Mouse (Mus musculus): ENCODE results near the gene Gabrb3. TPM values are rescaled to one million over a fixed set of nuclear protein-coding genes. Genes with fewer than 3 reads are reported as not detected.

Gabrb3 gene
- total RNA-seq (2022): under 1 TPM; 0.37 to 0.75 (median 0.43) TPM

GRCm38 (mm10) chr7:57419392-57419791, at the start of gene Gabrb3:
TSS of gene Gabrb3 (plus strand) at chr7:57419692.
- DNase-seq (ENCODE audit: low spot score): no peak

GRCm38 (mm10) chr7:57384112-57384511, 35.4 kb upstream of the Gabrb3 start:
- no peak for DNase-seq (ENCODE audit: low spot score)

DNA sequence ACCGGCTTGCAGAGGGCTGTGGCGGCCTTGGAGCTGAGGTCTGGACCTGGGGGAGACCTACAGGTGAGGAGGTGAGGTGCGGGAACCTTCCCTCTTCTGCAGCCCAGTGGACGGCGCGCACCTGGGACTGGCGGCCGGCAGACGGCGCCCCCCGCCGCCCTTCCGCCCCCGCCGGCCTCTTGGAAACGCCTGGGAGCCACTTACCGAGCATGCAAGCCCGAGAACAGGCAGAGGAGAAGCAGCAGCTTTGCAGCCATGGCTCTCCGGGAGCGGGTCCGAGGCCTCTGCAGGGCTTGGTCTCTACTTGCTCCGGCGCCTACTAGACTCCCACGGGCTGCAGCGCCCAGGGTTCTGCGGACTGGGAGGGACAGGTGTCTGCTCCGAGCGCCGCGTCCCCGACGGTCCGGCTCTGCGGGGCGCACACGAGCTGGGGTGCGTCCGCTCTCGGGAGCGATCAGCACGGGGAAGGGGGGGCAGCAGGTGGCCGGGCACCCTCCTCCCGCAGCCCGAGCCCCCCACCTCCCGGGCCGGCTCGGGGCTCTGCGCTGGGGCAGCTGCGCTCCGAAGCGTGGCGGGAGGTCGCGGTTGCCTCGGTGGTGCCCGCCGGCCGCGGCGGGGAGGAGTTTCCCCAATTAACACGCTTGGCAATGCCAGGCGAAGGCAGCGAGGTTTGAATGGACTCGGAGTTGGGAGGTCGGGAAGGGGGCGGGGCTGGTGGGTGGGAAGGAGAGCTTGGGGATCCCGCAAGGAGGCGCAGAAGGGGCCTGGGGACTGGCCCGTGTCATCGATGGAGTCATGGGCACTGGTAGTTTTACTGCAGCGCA, 32.8 kb upstream of the Gabrb3 start, which contains the start of gene Gabrg3:
TSS of gene Gabrg3 (minus strand) at position 672 of the 824 bp plus-strand sequence.
- DNase-seq (ENCODE audit: low spot score): no peak

GRCm38 (mm10) chr7:57387341-57387654, 32.2 kb upstream of the Gabrb3 start:
- DNase-seq (ENCODE audit: low spot score): no peak

GRCm38 (mm10) chr7:57390046-57390445, 29.4 kb upstream of the Gabrb3 start:
- DNase-seq (ENCODE audit: low spot score): no peak

- DNase-seq (ENCODE audit: low spot score): peak; percentile 6
These were observed 25.9 kb upstream of the Gabrb3 start for GRCm38 (mm10) chr7:57393551-57393950.

DNA sequence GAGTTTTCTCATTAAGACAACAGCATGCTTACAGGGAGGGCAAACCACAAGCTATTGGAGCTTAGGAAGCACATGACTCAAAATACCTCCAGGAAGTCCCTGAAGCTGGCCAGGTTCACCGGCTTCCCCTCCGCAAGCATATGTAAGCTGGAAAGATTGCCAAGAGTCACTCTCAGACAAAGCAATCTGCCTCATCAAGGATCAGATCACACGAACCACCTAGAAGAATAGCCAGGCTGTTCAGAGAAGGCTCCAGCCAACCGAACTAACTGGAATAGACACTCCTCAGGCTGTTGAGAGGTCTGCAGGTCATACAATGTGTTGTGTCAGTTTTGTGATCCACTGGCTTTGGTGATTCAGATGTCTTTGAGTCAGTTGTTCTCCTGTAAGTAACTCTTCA, 8.3 kb upstream of the Gabrb3 start:
- no peak for DNase-seq (ENCODE audit: low spot score)

DNA sequence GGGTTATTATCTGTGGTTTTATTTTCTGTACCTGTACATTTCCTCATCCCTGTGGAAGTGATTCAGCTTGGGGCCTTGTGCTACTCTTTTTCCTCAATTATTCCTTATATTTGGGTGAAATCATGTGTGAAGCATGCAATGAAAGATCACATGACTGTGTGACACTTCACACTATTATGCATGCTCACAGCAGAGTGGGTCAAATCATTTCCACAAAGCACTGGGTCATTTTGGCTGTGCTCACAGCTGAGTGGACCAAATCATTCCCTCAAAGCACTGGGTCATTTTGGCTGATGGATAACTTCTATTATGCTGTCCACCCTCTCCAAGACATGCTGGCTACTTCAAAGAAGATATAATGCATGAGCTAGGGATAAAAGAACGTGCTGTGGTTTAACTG, 6.6 kb upstream of the Gabrb3 start:
- DNase-seq (ENCODE audit: low spot score): no peak

DNA sequence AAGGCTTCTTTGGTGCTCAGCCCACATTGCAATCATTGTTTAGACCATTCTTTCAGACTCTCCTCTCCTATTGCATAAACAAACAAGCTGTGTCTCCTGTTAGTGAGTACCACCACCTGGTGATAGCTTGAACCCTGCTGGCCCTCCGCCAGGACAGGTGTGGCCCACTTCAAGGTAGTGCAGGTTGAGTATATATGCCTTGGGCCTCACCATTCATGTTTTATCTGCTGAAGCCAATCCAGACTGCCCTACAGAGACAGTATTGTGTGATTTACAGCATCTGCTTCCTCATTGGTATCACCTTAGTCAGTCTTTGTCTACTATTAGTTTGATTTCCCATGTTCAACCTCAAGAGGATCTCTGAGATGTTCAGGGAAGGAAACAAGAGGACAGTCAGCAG, 1.6 kb downstream of the Gabrb3 start:
- DNase-seq (ENCODE audit: low spot score): no peak

- DNase-seq (ENCODE audit: low spot score): no peak
These were observed 3.2 kb downstream of the Gabrb3 start for GRCm38 (mm10) chr7:57422675-57423074.

GRCm38 (mm10) chr7:57448239-57448638, 28.7 kb downstream of the Gabrb3 start:
- DNase-seq (ENCODE audit: low spot score): no peak

GRCm38 (mm10) chr7:57460354-57460753, 40.9 kb downstream of the Gabrb3 start:
- no peak for DNase-seq (ENCODE audit: low spot score)

- DNase-seq (ENCODE audit: low spot score): no peak
These were observed 51.8 kb downstream of the Gabrb3 start for GRCm38 (mm10) chr7:57471316-57471715.

DNA sequence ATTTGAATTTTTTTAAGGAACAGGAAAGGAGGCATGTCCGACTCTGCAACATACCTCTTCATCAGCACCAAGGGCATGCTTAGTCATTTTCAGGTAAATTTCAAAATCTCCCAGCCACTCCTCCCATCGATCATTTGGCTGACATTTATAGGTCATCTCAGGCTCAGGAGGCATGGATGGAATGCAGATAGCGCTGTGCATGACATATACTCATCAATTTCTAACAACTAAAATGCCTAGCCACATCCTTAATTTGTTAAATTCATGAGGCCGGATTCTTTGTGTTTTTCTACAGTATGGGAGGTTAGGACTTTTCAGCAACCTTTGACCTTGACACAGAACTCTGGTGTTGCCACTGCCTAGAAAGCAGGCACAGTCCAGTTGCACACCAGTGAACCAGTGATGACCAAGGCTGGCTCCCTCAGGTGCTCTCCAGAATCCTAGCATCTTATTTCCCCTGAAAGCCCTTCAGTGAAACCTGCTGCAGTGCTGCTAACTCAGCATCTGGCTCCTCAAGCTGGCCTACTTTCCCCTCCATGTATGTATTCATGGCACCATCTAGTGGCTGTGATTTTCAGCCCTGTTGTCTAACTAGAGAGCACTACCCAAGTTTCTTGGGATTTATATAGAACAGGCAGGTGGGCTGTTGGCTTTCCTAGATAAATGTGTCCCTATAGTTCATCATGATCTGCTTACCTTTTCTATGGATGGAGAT, 54.5 kb downstream of the Gabrb3 start:
- DNase-seq (ENCODE audit: low spot score): peak; percentile 20

DNA sequence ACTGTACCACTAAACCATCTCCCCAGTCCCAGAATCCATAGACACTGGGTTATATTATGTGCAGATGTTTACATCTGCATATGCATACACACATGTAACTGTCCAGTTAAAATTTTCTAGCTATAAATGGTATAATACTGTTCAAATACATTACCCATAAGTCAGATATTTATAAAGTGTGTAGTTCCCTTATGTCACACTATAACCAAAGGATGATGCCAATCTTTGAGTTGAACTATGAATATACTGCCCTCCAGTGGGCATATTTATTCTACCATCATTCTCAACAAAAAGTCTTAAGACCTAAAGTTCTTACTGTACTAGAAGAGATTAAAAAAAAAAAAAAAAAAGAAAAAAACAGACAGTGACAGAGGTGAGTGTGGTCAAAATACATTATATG, 63.4 kb downstream of the Gabrb3 start:
- DNase-seq (ENCODE audit: low spot score): no peak

- DNase-seq (ENCODE audit: low spot score): no peak
These were observed 67.4 kb downstream of the Gabrb3 start for GRCm38 (mm10) chr7:57486907-57487306.

GRCm38 (mm10) chr7:57491795-57492194, 72.3 kb downstream of the Gabrb3 start:
- no peak for DNase-seq (ENCODE audit: low spot score)

- no peak for DNase-seq (ENCODE audit: low spot score)
These were observed 83.3 kb downstream of the Gabrb3 start for GRCm38 (mm10) chr7:57502809-57503208.

DNA sequence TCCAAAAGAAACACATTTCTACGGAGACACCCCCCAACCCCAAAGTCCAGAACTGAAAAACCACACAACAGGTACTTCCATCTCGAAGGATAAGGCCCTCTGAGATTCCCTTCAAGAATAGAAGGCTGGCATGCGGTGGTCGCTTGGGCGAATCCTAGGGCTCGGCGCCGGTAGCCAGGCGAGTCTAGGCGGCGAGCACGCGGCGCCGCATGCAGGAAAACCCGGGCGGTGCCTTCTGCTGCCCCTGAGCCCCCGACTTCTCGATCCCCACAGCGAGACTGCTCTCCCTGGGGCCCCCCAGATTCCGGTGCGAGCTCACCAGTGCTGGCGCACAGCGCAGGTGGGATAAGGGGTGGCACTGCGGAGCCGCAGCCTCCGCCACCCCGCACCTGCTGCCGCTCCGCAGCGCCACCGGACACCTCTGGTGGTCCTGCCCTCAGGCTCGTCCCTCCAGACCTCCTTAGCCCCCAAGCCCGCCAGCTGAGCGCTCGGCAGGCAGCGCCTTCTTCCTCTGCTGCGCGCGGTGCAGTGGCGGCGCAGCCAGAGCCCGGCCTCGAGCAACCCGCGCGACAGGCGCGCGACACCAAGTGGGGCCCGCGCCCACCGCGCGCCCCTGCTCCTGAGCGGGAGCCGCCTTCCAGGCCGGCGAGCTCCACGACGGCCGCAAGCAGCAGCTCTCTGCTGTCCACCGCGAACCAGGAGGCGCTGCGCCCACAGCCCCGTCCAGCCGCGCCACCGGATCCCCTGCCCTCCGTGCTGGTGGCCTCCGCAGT, 89.6 kb downstream of the Gabrb3 start:
- DNase-seq (ENCODE audit: low spot score): no peak

GRCm38 (mm10) chr7:57509681-57510141, 90.2 kb downstream of the Gabrb3 start, which contains the start of gene Gabra5:
TSS of gene Gabra5 (minus strand) at chr7:57510059.
- no peak for DNase-seq (ENCODE audit: low spot score)

GRCm38 (mm10) chr7:57512955-57513354, 93.5 kb downstream of the Gabrb3 start:
- DNase-seq (ENCODE audit: low spot score): no peak

GRCm38 (mm10) chr7:57529451-57529850, 110.0 kb downstream of the Gabrb3 start:
- no peak for DNase-seq (ENCODE audit: low spot score)
